Mouse (Mus musculus) sigmoid colon, adult 10 weeks (tissue): ENCODE measurements around the gene Erg. TPM values are rescaled to one million over a fixed set of nuclear protein-coding genes. Genes with fewer than 3 reads are reported as not detected.

ENCODE experiments used
- polyA plus RNA-seq: library from polyadenylated mRNA; stranded (reverse); fragments of 350-450 nt; fragmentation: Illumina TruSeq; extraction: RNeasy Lipid Tissue Mini Kit (QIAGEN cat#74804); gene quantifications from one replicate; pipeline ENCODE4 v1.2.3, GENCODE M21; 2014; ENCODE audit warnings: low read depth, low replicate concordance

Erg gene
- polyA plus RNA-seq = 2.5 TPM

DNA sequence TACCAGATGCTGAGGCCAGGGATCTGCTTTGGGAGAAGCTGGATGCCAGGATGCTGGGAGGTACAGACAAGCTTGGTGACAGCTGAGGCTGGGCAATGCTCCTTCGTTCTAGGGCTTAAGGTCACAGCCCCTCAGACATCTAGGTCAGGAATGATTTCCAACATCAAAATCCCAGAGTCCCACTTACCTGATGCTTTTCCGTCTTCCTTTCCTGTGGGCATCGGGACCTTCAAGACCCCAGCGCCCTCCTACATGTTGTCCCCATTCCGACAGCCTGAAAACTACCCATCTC lies at the start of gene Erg:
Gene Erg (minus strand): TSS at position 283 of the 292 bp plus-strand sequence.

Other genes with a start within 250 kb of the Erg start
- 173 TPM for gene Ets2, start 115.5 kb upstream of the Erg start, polyA plus RNA-seq